ENCODE assay signal across 9 mouse cellular contexts in the genomic region with DNA sequence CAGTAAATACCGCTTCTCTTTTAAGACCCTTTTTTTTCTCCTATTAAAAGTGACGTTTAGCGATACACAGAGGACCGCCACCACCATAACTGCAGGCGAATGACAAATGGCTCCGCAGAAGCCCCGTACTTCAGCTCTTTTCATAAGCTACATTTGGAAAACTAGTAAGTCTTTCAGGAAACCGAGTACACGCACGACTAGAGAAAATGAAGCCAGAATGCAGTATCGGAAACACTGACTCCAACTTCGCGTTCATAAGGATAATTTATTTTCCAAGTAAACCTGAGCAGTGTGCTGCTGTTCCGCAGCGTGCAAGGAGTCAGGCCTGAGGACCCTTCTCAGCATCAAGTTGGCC.
A peak's percentile ranks its signal among the peaks of the same experiment; 100 is the strongest.
DNase-seq lines count a peak whose midpoint lies in the region; ATAC-seq lines count a peak whose summit lies in the region.
"Had no signal": no experiment of that assay in that cellular context is flagged by ENCODE, and none has a peak within 500 bp of the region (broad histone marks: within the 10 kb centered on the region; RNA-seq: fewer than 3 reads in every experiment).

No protein-coding gene starts in this region.

- peaks cover 7% of the 10 kb centered on the region for H3K4me1 ChIP-seq in embryonic facial prominence, embryonic 15.5 days
- H3K4me1 ChIP-seq in limb, embryonic 10.5 days = peaks cover 37% of the 10 kb centered on the region
- H3K4me1 ChIP-seq in neural tube, embryonic 15.5 days = peaks cover 15% of the 10 kb centered on the region; the same call in 1 of the 2 replicates

- peak overlapping the region; percentile 40 for H3K4me3 ChIP-seq in embryonic facial prominence, embryonic 15.5 days (replicated peaks)
- peak overlapping the region; percentile 53 for H3K4me3 ChIP-seq in limb, embryonic 10.5 days
- peak overlapping the region; percentile 46 for H3K4me3 ChIP-seq in neural tube, embryonic 15.5 days (replicated peaks)

- peak; percentile 3 to 12 for DNase-seq in left cerebral cortex, postnatal 25 days (ENCODE audit: low spot score in 2 of 2)
- DNase-seq in left cerebral cortex, postnatal 36 days (ENCODE audit: low spot score in 2 of 2) = no peak
- DNase-seq in limb, embryonic 10.5 days (ENCODE audit: low spot score) = no peak
- DNase-seq in layer of hippocampus, adult 9-11 months = no peak
- no peak for DNase-seq in gastrocnemius, postnatal 10 days
- DNase-seq in adrenal gland, postnatal 10 days = no peak
- DNase-seq: lung, postnatal 4 days had no signal

- no peak overlapping the region for H3K27ac ChIP-seq in embryonic facial prominence, embryonic 15.5 days (replicated peaks)
- H3K27ac ChIP-seq in limb, embryonic 10.5 days = no peak overlapping the region
- H3K27ac ChIP-seq in neural tube, embryonic 15.5 days (replicated peaks) = no peak overlapping the region

- no peaks in the 10 kb centered on the region; the same call in 1 of the 2 replicates for H3K27me3 ChIP-seq in embryonic facial prominence, embryonic 15.5 days
- H3K27me3 ChIP-seq in limb, embryonic 10.5 days (ENCODE audit: low read depth, poor library complexity, severe bottlenecking) = peaks cover 13% of the 10 kb centered on the region
- H3K27me3 ChIP-seq in neural tube, embryonic 15.5 days (replicated peaks) = 0 out of 2 replicates have a peak, but pooled peaks cover 4% of the 10 kb centered on the region

- intact Hi-C loops in left cerebral cortex, postnatal 25 days (cut with DNase I) = no loop called here
- intact Hi-C loops in left cerebral cortex, postnatal 36 days (cut with DNase I) = no loop called here

- no peak overlapping the region for H3K9ac ChIP-seq in embryonic facial prominence, embryonic 15.5 days
- peak overlapping the region; percentile 51 for H3K9ac ChIP-seq in neural tube, embryonic 15.5 days (replicated peaks)

- WGBS in embryonic facial prominence, embryonic 15.5 days = 21% methylated on average over 15 of the region's 15 CpGs
- WGBS in limb, embryonic 10.5 days = 32% methylated on average over 15 of the region's 15 CpGs
- 10% methylated on average over 15 of the region's 15 CpGs for WGBS in neural tube, embryonic 15.5 days

- H3K36me3 ChIP-seq in embryonic facial prominence, embryonic 15.5 days = no peaks in the 10 kb centered on the region
- no peaks in the 10 kb centered on the region for H3K36me3 ChIP-seq in limb, embryonic 10.5 days
- no peaks in the 10 kb centered on the region for H3K36me3 ChIP-seq in neural tube, embryonic 15.5 days

- peak overlapping the region; percentile 62 for H3K4me2 ChIP-seq in embryonic facial prominence, embryonic 15.5 days (replicated peaks)
- peak overlapping the region; percentile 88 for H3K4me2 ChIP-seq in neural tube, embryonic 15.5 days

- no peaks in the 10 kb centered on the region for H3K9me3 ChIP-seq in embryonic facial prominence, embryonic 15.5 days (replicated peaks)
- no peaks in the 10 kb centered on the region for H3K9me3 ChIP-seq in limb, embryonic 10.5 days (replicated peaks)
- no peaks in the 10 kb centered on the region for H3K9me3 ChIP-seq in neural tube, embryonic 15.5 days (replicated peaks)

- no peak for ATAC-seq in embryonic facial prominence, embryonic 15.5 days (ENCODE audit: insufficient number of reproducible peaks, low FRiP score, low TSS enrichment, low read depth)
- no peak for ATAC-seq in neural tube, embryonic 15.5 days (ENCODE audit: low FRiP score)

Comparison
In these comparisons a context has a peak if more than half of its experiments do, and no peak if none do; other contexts are left out.
1. DNase-seq: peak in left cerebral cortex, postnatal 25 days (2 of 2); none in left cerebral cortex, postnatal 36 days (0 of 2), limb, embryonic 10.5 days (single experiment), layer of hippocampus, adult 9-11 months (single experiment), gastrocnemius, postnatal 10 days (single experiment) and adrenal gland, postnatal 10 days (single experiment).
2. Peak in every context shown above with its lines, with median percentiles within 50 percentile points of each other: H3K4me3 ChIP-seq.